Mouse (Mus musculus) adrenal gland, adult 2 months (tissue): ENCODE results near the gene 1700066M21Rik. TPM values are rescaled to one million over a fixed set of nuclear protein-coding genes. Genes with fewer than 3 reads are reported as not detected.
A peak's percentile ranks its signal among the peaks of the same experiment; 100 is the strongest.

ENCODE experiments used
- DNase-seq: peaks from one replicate; pipeline ENCODE4 v3.0.0; 2021
- long read RNA-seq: library from polyadenylated mRNA; stranded (forward); transcript quantifications from one replicate; pipeline ENCODE4 v2.0.0, GENCODE M21; 2021
- polyA plus RNA-seq: library from polyadenylated mRNA; depleted of rRNA; stranded (reverse); fragments of >200 nt; gene quantifications from 2 replicates; pipeline ENCODE4 v1.2.3, GENCODE M21; 2012; rRNA removed
- total RNA-seq, 2 experiments: library from RNA; stranded (reverse); gene quantifications; 2 replicates each; pipeline ENCODE4 v1.2.3; 2021

The 1700066M21Rik gene
- total RNA-seq (1 to 10 TPM; 6.6 to 8.7 TPM), polyA plus RNA-seq (49.2 and 50.1 TPM in 2 replicates)
- long read RNA-seq, transcript 1700066M21Rik-201 (2 exons, 3,008 nt) = major isoform, 5 of 8 reads
- long read RNA-seq, partial matches to known transcripts = 3 of 8 reads
- long read RNA-seq, other reads (novel, unspliced or antisense) = 0 of 8 reads

- peak; percentile 97 for DNase-seq
These were observed at the start of gene 1700066M21Rik for GRCm38 (mm10) chr1:57377376-57378341. TSS of gene 1700066M21Rik (plus strand) at chr1:57377620.

- DNase-seq = no peak
These were observed 47.9 kb upstream of the 1700066M21Rik start for GRCm38 (mm10) chr1:57329285-57330093.

- no peak for DNase-seq
These were observed 47.2 kb upstream of the 1700066M21Rik start for GRCm38 (mm10) chr1:57330228-57330627.

GRCm38 (mm10) chr1:57332040-57332439, 45.4 kb upstream of the 1700066M21Rik start:
- DNase-seq = no peak

GRCm38 (mm10) chr1:57333550-57334213, 43.7 kb upstream of the 1700066M21Rik start:
- DNase-seq = peak; percentile 8

GRCm38 (mm10) chr1:57335200-57335599, 42.2 kb upstream of the 1700066M21Rik start:
- no peak for DNase-seq

- no peak for DNase-seq
These were observed 38.1 kb upstream of the 1700066M21Rik start for GRCm38 (mm10) chr1:57339156-57339796.

GRCm38 (mm10) chr1:57341197-57341596, 36.2 kb upstream of the 1700066M21Rik start:
- DNase-seq = no peak

GRCm38 (mm10) chr1:57347487-57347886, 29.9 kb upstream of the 1700066M21Rik start:
- no peak for DNase-seq

GRCm38 (mm10) chr1:57351941-57352340, 25.5 kb upstream of the 1700066M21Rik start:
- DNase-seq = no peak

- DNase-seq = no peak
These were observed 18.9 kb upstream of the 1700066M21Rik start for GRCm38 (mm10) chr1:57358546-57358945.

GRCm38 (mm10) chr1:57367446-57367845, 10.0 kb upstream of the 1700066M21Rik start:
- DNase-seq = no peak

- DNase-seq = no peak
These were observed 8.3 kb upstream of the 1700066M21Rik start for GRCm38 (mm10) chr1:57369111-57369510.

GRCm38 (mm10) chr1:57370451-57370850, 7.0 kb upstream of the 1700066M21Rik start:
- no peak for DNase-seq

GRCm38 (mm10) chr1:57375276-57375675, 2.1 kb upstream of the 1700066M21Rik start:
- no peak for DNase-seq

- DNase-seq = no peak
These were observed 614 bp upstream of the 1700066M21Rik start for GRCm38 (mm10) chr1:57376806-57377205.

- DNase-seq = no peak
These were observed 9.1 kb downstream of the 1700066M21Rik start for GRCm38 (mm10) chr1:57386519-57386918.

GRCm38 (mm10) chr1:57387876-57388275, 10.5 kb downstream of the 1700066M21Rik start:
- DNase-seq = no peak

- no peak for DNase-seq
These were observed 11.2 kb downstream of the 1700066M21Rik start for GRCm38 (mm10) chr1:57388402-57389155.

- no peak for DNase-seq
These were observed 13.8 kb downstream of the 1700066M21Rik start for GRCm38 (mm10) chr1:57390993-57391790.
